Mouse (Mus musculus): Measurements from ENCODE around the gene Brd3.
"Not testable (repeated sequence)": the region's sequence is repeated elsewhere in the genome, so short reads cannot be mapped to it uniquely, and the experiment has no call there.

The Brd3 gene

GRCm38 (mm10) chr2:27510706-27511105 is 3.2 kb upstream of the Brd3 start:
- DNase-seq (ENCODE audit: low spot score): no peak

GRCm38 (mm10) chr2:27506658-27507057 is 804 bp downstream of the Brd3 start:
- DNase-seq (ENCODE audit: low spot score): not testable (repeated sequence)

DNA sequence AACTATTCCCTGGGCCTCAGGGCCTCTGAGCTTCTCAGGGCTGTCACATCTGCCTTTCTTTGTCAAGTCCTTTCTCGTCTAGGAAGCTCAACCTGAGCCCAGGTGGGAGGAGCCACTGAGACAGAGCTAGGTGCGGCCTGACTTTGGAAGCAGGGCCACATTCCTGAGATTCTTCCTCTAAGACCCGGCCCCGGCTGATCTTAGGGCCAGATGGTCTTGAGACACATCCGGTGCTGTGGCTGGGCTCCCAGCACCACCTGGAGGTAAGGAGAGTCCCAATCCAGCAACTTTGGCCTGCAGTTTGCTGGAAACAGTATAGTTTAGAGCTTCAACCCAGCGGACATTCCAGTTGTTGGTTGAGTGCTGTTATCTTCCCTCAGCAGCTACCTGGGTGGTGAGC is 1.9 kb downstream of the Brd3 start:
- DNase-seq (ENCODE audit: low spot score): no peak

DNA sequence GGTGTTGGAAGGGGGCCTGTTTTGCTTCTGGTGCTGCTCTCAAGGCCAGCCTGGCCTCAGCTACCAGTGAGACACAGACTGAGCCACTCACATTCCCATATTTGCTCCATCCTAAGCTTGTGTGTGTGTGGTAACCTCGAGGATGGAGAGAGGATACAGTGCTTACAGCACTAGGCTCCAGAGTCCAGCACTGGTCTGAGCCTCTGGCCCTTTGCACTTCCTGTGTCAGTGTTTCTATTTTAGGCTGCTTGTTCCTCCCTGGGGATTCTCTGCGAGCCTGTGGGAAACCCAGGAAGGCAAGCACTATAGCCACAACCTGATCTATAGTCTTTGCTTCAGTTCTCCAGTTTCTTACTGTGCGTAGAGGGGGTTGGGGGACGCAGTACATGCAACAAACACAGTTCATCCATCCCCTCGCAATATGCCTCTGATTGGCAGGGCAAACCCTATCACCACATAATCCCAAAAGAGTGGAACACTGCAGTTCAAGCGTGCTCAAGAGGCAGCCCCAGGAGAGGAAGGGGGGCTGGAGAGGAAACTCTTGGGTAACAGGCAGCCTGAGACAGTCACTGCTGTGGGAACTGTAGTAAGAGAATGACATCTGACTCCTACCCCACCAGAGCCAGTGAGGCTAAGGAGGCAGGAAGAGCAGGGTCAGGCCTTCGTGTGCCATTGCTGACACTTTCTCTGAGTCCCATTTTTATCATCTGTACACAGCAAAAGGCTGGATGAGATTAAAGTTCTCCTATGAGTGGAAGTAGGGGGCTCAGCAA is 3.2 kb downstream of the Brd3 start:
- no peak for DNase-seq (ENCODE audit: low spot score)

DNA sequence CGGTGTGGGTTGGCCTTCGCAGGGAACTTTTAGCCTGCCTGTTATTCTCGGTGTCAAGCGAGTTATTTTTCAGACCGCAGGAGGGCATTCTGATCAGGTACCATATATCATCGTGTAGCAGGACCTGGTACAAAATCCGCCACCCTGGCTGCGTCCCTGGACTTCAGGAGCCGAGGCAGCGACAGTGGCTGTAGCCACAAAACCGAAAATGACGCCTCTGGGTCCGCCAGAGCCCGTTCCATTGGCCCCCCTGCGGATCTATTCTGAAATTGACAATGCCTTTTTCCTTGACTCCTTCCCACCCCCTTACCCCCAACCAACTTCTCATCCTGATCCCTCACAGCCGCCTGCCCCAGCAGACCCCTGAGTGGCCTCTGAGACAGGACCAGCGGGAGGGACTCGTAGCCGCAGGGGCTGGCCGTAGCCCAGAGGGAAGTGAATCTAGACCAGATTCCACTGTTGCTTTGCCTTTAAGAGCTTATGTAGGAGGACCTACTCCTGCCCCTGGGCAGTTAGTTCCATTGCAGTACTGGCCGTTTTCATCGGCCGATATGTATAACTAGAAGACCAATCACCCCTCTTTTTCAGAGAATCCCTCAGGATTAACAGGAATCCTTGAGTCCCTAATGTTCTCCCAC is 11.0 kb downstream of the Brd3 start:
- no peak for DNase-seq (ENCODE audit: low spot score)

- DNase-seq (ENCODE audit: low spot score): no peak
These were observed 13.5 kb downstream of the Brd3 start for GRCm38 (mm10) chr2:27493971-27494370.

- DNase-seq (ENCODE audit: low spot score): no peak
These were observed 16.5 kb downstream of the Brd3 start for GRCm38 (mm10) chr2:27490939-27491338.

DNA sequence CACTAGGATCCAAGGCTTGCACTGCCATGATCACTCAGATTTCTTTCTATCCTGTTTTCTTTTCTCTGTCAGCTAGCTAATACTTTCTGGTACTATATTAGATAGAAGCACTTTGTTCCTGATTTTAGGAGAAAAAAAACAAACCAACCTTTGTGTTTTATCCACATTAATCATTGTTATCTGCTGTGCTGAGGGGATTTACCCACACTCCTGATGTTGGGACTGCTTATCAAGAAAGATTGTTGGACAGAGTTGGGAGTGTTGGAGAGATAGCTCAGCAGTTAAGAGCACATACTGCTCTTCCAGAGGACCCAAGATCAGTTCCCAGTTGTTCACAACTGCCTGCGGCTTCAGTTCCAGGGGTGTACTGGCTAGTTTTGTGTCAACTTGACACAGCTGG is 19.1 kb downstream of the Brd3 start:
- no peak for DNase-seq (ENCODE audit: low spot score)

DNA sequence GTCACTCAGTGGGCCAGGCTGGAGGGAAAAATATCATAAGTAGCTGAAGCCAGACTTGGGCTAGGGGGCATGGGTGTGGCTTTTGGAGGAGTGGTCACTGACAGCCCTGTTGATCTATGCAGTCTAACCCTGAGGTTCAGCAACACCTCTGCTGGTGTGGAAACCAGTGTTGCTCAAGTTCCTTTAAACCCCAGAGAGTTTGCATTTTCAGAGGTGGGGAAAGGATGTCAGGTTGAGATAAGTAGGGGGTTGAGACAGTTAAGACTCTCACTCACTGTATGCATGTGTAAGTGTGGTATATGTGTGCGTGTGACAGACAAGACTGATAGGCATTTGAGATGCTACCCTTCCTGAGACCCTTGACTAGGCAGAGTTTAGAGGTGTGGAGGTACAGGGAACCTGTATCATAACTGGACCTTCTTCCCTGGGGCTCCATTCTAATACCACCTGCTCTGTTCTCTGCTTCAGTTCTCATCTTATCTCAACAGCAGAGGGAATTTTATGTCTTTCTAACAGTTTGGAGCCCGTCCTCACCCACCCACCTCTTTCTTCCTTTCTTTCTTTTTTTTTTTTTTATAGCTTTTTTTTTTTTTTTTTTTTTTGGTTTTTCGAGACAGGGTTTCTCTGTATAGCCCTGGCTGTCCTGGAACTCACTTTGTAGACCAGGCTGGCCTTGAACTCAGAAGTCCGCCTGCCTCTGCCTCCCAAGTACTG is 20.0 kb downstream of the Brd3 start:
- DNase-seq (ENCODE audit: low spot score): no peak

DNA sequence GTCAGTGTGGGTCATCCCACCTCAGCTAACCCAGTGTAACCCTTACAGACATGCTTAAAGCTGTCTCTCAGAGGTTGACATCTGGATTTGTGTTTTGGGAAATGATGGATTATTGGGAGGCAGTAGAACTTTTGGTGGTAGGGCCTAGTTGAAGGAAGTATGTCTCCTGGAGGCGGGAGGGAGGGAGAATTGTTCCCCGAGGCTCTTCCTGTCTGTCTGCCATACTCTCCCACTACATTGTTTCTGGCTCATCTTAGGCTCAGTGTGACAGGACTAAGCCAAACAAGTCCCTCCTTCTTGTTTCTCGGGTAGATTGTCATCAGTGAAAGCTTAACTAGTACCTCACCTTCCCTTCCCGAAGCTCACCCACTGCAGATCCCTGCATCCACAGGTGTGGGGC is 20.7 kb downstream of the Brd3 start:
- DNase-seq (ENCODE audit: low spot score): no peak

- no peak for DNase-seq (ENCODE audit: low spot score)
These were observed 25.1 kb downstream of the Brd3 start for GRCm38 (mm10) chr2:27482265-27482861.

DNA sequence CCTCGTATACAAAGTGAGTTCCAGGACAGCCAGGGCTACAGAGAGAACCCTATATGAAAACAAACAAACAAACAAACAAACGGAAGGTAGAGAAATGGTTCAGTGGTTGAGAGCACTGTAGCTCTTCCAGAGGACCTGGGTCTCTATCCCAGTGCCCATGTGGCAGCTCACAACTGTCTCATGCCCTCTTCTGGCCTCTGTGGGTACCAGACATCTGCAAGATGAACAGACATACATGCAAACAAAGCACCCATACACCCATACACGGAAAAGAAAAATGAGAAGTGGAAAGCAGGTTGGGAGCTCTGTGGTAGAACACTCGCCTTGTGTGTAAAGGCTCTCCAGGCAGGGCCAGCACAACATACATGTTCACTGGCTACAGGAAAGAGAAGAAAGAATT is 27.1 kb downstream of the Brd3 start:
- DNase-seq (ENCODE audit: low spot score): no peak

DNA sequence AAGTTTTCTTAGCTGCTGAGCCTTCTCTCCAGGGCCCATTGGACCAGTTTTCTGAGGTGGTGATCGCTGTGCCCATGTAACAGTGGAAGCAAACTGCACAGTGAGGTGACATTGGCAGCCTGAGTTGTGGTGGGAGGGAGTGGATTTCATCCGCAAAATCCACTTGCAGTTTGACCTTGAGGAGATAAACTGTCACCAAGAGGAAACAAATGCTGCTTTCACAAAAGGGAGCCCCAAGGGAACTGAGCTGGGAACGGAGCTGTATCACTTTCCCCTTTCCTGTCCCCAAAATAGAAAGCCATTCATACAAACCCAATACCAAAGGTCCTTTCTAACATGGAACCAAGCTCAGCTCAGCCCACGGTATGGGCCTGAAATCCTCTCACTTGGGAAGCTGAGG is 27.6 kb downstream of the Brd3 start:
- no peak for DNase-seq (ENCODE audit: low spot score)

- DNase-seq (ENCODE audit: low spot score): peak; percentile 51
These were observed 30.9 kb downstream of the Brd3 start for GRCm38 (mm10) chr2:27476303-27477192.

DNA sequence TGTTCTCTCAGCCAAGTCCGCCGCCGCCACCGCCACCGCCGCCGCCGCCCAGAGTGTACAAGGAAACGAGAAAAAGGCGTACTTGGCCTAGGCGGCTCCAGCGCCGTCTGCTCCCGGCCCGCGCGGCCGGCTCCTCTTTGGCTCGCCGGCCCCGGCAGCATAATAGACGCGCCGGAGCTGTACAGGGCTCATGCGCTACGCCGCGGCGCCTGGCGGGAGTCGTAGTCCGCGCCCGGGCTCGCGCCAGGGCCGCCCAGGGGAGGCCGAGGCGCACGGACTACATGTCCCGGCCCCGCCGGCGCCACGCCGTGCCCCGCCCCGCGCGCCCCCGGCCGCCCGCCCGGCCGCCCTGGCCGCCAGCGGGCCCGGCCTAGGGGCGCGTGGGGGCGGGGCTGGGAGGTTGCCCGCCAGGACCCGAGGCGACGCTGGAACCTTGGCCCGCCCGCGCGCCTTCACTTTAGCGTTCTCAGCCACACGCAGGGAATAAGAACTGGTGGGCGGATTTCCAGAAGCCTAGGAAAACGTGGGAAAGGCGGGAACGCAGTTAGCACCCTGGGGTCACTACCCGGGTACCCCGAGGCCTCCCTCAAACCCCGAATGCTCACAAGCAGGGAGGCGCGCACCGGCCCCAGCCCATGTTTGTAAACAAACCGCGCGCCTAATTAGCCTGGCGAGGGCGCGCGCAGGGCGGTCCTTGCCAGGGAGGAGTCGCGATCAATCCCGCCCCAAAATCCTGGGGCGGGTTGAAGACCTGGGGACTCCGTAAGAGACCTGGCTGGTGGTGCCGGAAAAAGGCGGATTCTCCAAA is 31.8 kb downstream of the Brd3 start:
- peak; percentile 94 for DNase-seq (ENCODE audit: low spot score)

DNA sequence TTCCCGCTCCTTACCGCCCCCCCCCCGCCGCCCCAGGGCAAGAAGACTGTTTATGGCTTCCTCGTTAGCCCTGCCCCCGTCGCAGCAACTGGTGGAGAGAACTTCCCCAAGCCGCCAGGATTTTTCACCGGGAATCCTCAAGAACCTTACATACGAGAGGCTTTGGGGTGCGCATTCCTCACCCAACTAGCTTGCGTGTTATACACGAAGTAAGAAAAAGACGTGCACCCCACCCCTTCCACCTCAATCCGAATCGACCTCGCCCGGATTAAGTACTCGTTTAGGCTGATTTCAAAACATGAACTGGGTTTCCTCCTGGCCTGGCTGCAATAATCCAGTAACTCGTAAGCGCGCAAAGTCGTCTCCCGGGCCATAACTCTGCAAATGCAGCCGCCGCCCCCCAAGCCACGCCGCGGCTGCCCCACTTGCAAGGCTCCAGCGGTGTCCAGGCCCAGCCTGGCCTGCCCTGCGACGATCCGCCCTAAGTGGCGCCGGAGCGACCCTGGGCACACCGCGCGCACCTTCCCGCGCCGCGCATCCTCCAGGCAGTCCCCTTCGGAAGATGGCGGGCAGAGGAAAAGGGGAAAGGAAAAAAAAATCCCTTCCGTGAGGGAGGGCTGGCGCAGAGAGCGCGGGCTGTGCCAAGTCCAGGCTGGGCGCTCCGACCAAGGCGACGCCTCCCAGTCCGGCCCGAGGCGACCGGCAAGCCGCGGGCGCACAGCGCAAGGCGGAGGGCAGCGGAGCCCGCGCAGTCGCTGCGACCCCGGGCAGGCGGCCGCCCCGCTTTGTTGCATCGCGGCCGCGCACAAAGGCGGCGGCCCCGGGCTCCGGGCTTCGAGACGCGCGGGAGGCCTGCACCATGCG is 32.6 kb downstream of the Brd3 start:
- DNase-seq (ENCODE audit: low spot score): peak; percentile 66

- peak; percentile 38 for DNase-seq (ENCODE audit: low spot score)
These were observed 33.6 kb downstream of the Brd3 start for GRCm38 (mm10) chr2:27473911-27474310.

DNA sequence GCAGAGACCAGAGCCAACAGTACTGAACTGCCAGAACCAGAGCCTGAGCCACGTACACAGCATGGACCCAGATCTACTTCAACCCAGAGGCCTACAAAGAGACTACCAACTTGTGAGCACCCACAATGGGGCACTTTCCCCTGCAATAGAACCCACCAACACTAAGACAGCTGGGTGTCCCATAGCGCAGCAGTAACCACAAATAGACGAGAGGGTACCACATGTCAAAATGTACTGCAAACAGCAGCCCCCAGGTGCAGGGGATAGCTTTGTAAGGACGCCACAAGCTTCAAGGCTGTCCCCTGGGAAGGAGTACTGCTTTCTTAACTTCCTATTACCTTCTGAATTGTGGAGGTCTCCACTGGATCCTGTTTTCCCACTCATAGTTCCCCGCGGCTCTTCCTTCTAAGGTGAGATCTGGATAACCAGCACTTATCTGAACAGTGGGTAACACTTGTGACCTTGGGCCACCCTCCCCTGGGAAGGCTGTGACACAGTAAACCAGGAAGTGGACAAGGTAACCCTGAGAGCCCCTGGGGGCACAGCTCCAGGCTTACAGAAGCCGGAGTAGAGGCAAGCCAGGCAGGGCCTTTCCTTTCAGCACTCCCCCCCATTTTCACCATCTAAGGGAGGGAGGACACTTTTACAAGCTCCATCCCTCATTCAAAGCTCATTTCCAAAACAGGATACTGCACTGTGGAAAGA is 34.2 kb downstream of the Brd3 start:
- DNase-seq (ENCODE audit: low spot score): peak; percentile 44

GRCm38 (mm10) chr2:27471170-27471584 is 36.3 kb downstream of the Brd3 start:
- DNase-seq (ENCODE audit: low spot score): no peak

All from testis, postnatal 10 days (tissue).